Mouse (Mus musculus) kidney, adult 2 months (tissue): ENCODE results near the gene Sos2. TPM values are rescaled to one million over a fixed set of nuclear protein-coding genes. Genes with fewer than 3 reads are reported as not detected.
"Not testable (repeated sequence)": the region's sequence is repeated elsewhere in the genome, so short reads cannot be mapped to it uniquely, and the experiment has no call there.

Experiments used
- DNase-seq: peaks from one replicate; pipeline ENCODE4 v3.0.0; 2021
- H3K27ac ChIP-seq: fragments of 200-500 bp; 2 replicates; pipeline ENCODE4 v1.5.1; 2012; ENCODE audit warnings: low read depth, low read length, control low read depth, inconsistent platforms; ENCODE audit not compliant: insufficient read depth
- H3K27me3 ChIP-seq: fragments of 200-500 bp; replicated peaks from 2 replicates; pipeline ENCODE4 v1.6.1; 2012; ENCODE audit warnings: mild to moderate bottlenecking, moderate library complexity, low read length, inconsistent platforms; ENCODE audit not compliant: control insufficient read depth, insufficient read depth
- H3K36me3 ChIP-seq: fragments of 200-500 bp; 2 replicates; pipeline ENCODE4 v1.6.1; 2012; ENCODE audit warnings: mild to moderate bottlenecking, moderate library complexity, low read length, inconsistent platforms; ENCODE audit not compliant: control insufficient read depth, insufficient read depth
- H3K4me1 ChIP-seq: fragments of 200-500 bp; 2 replicates; pipeline ENCODE4 v1.6.1; 2011; ENCODE audit warnings: low read length; ENCODE audit not compliant: control insufficient read depth, insufficient read depth
- H3K4me3 ChIP-seq: fragments of 200-500 bp; 2 replicates; pipeline ENCODE4 v1.5.1; 2011; ENCODE audit warnings: mild to moderate bottlenecking, low read depth, low read length, control low read depth; ENCODE audit not compliant: insufficient read depth
- CTCF ChIP-seq: fragments of 200-500 bp; conservative IDR thresholded peaks from 2 replicates; pipeline ENCODE4 v1.5.1; 2011; ENCODE audit warnings: low read depth, mild to moderate bottlenecking, control low read depth, low read length, moderate library complexity, mixed read lengths; ENCODE audit not compliant: insufficient read depth, insufficient read length
- POLR2A ChIP-seq: fragments of 200-500 bp; IDR thresholded peaks from one replicate; pipeline ENCODE4 v1.6.1; 2011; ENCODE audit warnings: low read depth, low read length, control low read depth
- WGBS: fragments of 180-500 bp; shearing (Covaris S2); methylation state at CpG from one replicate; pipeline ENCODE4 v1.1.7; 2018; 5-methylcytosine and 5-hydroxymethylcytosine counted together
- polyA plus RNA-seq: library from polyadenylated mRNA; depleted of rRNA; stranded (reverse); fragments of >200 nt; gene quantifications from 2 replicates; pipeline ENCODE4 v1.2.3, GENCODE M21; 2012

Gene Sos2
- polyA plus RNA-seq, 1 experiment: 28.8 TPM

DNA sequence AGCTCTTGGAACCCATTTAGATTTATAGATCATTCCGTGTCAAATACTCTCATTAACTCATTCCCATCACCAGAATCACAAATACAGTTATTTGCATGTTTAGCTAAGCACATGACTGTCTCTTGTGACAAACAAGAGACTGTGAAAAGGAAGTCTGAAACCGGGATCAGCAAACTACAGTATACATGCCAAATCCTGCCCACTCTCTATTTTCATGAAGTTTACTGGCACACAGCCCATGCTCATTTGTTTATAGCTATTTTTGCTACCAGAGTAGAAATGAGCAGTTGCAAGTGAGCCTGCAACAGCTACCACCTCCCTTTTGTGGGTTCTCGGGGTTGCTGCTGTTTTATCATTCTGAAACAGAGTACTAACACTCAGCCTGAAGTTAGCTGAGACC lies 36.8 kb downstream of the Sos2 start:
- peak; percentile 40 for DNase-seq
- 50% methylated on average over 3 of the region's 3 CpGs for WGBS
- Histone ChIP-seq H3K4me3 (no peak overlapping the region), H3K27me3 (no peaks in the 10 kb centered on the region), H3K4me1 (peaks cover 2% of the 10 kb centered on the region; the same call in 1 of the 2 replicates), H3K27ac (0 out of 2 replicates have a peak overlapping the region, but pooled peaks have one; percentile 28), H3K36me3 (no peaks in the 10 kb centered on the region)
- TF ChIP-seq CTCF: no peak
- TF ChIP-seq POLR2A: no peak

DNA sequence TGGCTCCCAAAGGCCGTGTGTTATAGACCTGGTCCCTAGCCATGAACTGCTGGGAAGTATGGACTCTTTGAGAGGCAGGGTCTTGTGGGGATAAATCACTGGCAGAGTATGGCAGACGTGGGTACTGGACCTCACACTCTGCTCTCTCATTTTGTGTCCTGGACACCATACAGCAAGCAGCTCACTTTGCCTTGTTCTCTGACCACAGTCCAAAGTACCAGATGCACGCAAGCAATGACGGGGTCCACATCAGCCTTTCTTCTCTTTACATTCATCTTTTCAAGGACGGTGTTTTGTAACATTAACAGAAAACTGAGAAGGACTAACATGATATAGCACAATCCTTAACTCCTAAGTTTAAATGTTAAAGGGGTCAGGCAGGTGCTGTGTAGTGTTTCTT lies 38.8 kb downstream of the Sos2 start:
- no peaks in the 10 kb centered on the region for H3K27me3 ChIP-seq
- DNase-seq: peak; percentile 40
- 70% methylated on average over 5 of the region's 5 CpGs for WGBS

DNA sequence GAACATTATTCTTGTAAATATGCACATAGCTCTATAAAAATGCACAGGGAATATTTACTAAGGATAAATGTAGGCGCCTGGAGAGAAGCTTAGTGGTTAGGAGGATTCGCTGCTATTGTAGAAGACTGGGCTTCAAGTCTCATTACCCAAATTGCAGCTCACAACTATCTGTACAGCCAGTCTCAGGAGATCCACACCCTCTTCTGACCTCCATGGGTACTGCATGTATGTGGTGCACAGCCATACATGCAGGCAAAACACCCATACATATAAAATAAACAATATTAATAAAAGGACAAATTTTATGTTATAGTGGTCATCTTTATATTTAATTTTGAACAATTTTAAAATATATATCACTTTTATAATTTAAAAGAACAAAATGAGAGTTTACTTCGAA lies 46.9 kb downstream of the Sos2 start:
- DNase-seq: no peak
- WGBS: 94% methylated on average over 3 of the region's 3 CpGs
- TF ChIP-seq CTCF (peak; percentile 29; the same call in 1 of the 2 replicates), POLR2A (no peak)
- Histone ChIP-seq H3K4me3 (no peak overlapping the region), H3K27me3 (no peaks in the 10 kb centered on the region), H3K27ac (no peak overlapping the region), H3K36me3 (peaks cover 5% of the 10 kb centered on the region), H3K4me1 (no peaks in the 10 kb centered on the region)

More for the DNA sequence above, 38.8 kb downstream of the Sos2 start:
- no peak overlapping the region for H3K27ac ChIP-seq
- H3K4me1 ChIP-seq: no peaks in the 10 kb centered on the region; the same call in 1 of the 2 replicates
- peaks cover 5% of the 10 kb centered on the region for H3K36me3 ChIP-seq
- TF ChIP-seq POLR2A (no peak), CTCF (no peak)
- H3K4me3 ChIP-seq: no peak overlapping the region

DNA sequence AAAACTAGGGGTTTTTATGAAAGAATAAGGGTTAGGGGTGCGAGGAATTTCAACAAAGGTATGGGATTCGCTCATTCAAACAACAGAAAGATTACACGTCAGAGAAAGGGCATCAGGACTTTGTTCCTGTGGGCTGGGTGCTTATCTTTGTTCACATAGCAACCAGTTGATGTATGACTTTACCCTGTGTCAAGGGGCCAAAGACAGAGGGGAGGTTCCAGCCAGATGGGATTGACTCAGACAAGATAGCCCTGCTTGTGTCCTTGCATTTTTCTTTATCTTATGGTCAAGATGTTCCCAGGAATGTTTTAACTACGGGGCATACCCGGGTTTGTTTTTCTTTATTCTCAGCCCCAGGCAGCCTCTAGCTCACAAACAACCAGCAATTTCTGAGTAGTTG lies 63.1 kb downstream of the Sos2 start:
- not testable (repeated sequence) for H3K4me1 ChIP-seq, H3K36me3 ChIP-seq, H3K4me3 ChIP-seq, DNase-seq, H3K27ac ChIP-seq, H3K27me3 ChIP-seq
- WGBS: 84% methylated on average over 5 of the region's 5 CpGs

DNA sequence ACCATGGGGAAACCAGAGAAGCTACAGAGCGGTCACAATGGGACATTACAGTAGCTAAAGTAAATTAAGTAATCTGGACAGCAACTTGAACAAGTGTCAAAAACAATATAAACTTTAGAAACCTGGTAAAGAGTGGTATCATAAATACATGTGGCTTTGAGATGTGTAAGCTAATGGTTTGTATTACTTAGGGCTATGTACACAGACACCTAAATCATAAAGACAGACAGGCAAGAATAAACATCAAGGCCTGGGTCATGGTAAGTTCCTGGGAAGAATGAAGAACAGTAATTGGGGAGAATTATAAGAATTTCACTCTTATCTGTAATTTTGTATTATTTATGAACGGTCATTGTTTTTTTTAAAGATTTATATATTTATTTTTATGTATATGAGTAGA lies 77.3 kb downstream of the Sos2 start:
- no peak for DNase-seq
- Histone ChIP-seq H3K4me3 (no peak overlapping the region), H3K4me1 (no peaks in the 10 kb centered on the region), H3K27ac (no peak overlapping the region), H3K27me3 (no peaks in the 10 kb centered on the region), H3K36me3 (no peaks in the 10 kb centered on the region)
- WGBS: 85% methylated on average over 2 of the region's 2 CpGs
- no peak for TF ChIP-seq POLR2A
- TF ChIP-seq CTCF: no peak

DNA sequence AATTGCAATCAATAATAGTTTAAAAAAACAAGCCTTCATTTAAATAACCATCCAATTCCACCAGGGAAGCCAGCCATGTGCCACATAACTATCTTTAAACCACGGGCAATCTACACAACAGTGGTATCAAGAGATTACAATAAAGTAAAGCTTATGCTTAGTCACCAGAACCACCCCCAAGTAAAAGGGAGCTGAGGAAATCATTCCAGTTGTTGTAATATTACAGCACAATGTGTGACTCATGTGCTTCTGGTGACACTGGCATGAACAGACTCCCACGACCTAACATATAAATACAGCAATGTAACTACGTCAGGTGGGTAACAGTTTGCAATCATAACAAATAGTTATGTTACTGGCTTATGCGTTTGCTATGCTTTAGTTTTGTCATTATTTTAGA lies 84.2 kb downstream of the Sos2 start:
- Histone ChIP-seq H3K4me3 (no peak overlapping the region), H3K27ac (no peak overlapping the region), H3K4me1 (no peaks in the 10 kb centered on the region), H3K27me3 (no peaks in the 10 kb centered on the region), H3K36me3 (no peaks in the 10 kb centered on the region; the same call in 1 of the 2 replicates)
- 92% methylated on average over 4 of the region's 4 CpGs for WGBS
- TF ChIP-seq POLR2A (no peak), CTCF (no peak)
- DNase-seq: no peak

DNA sequence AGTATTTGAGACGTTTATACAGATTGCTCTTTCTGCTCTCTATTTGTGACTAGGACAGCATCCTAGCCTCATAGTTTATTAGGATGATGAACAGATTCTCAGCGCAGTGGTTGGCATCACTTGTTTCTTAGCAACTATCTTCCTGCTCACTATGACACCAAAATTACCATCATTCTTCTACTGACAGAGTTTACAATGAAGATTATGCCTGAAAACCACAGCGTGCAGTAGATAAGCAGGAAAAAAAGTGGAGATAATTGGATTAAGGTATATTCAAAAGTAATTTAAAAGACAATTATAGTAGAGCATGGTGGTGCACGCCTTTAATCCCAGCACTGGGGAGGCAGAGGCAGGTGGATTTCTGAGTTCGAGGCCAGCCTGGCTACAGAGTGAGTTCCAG lies 88.5 kb downstream of the Sos2 start:
- WGBS: 92% methylated on average over 5 of the region's 5 CpGs
- no peak overlapping the region for H3K4me3 ChIP-seq
- DNase-seq: no peak
- no peaks in the 10 kb centered on the region for H3K27me3 ChIP-seq
- TF ChIP-seq POLR2A: no peak
- TF ChIP-seq CTCF: no peak
- no peak overlapping the region for H3K27ac ChIP-seq
- no peaks in the 10 kb centered on the region for H3K4me1 ChIP-seq
- peaks cover 1% of the 10 kb centered on the region; the same call in 1 of the 2 replicates for H3K36me3 ChIP-seq

DNA sequence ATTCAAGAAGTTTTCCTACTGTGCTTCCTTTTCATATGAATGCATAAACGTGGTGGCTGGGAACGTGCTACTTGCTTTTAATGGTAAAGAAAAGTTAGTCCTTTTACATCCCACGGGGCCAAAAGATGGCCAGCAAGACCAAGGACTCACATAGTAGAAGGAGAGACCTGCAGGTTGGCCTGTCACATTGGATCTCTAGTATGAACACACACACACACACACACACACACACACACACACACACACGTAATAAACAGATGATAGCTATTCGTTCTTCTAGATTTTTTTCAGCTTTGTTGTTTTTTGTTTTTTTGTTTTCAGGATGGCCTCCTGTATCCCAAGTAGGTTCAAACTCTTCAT lies 98.4 kb downstream of the Sos2 start:
- DNase-seq: no peak
- Histone ChIP-seq H3K27me3 (no peaks in the 10 kb centered on the region), H3K27ac (no peak overlapping the region; the same call in 1 of the 2 replicates), H3K4me3 (peak overlapping the region; percentile 85; the same call in 1 of the 2 replicates), H3K36me3 (peaks cover 1% of the 10 kb centered on the region; the same call in 1 of the 2 replicates), H3K4me1 (peaks cover 5% of the 10 kb centered on the region; the same call in 1 of the 2 replicates)
- TF ChIP-seq POLR2A (no peak), CTCF (no peak)
- 34% methylated on average over 5 of the region's 5 CpGs for WGBS
